Mouse (Mus musculus): ENCODE data around the gene Amhr2.

DNA sequence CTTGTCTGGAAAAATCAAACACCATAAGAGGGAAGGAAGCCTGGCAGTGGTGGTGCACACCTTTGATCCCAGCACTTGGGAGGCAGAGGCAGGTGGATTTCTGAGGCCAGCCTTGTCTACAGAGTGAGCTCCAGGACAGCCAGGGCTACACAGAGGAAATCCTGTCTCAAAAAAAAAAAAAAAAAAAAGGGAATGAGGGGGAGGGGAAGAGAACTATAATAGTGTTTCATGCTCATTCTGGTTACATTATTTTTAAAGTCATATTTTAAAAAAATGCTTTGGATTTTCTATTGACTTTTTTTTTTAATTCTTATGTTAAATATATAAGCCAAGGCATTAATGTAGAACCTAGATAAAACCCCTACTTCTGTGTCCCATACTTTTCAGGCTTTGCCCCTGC lies 31.5 kb upstream of the Amhr2 start:
- no peak for TF ChIP-seq CTCF (conservative IDR thresholded peaks at IDR 0.05; ENCODE audit: insufficient read depth, insufficient read length, low read depth, low read length)
- no peak for TF ChIP-seq POLR2A (IDR thresholded peaks at IDR 0.05; ENCODE audit: low read depth, low read length)

Data from kidney, adult 2 months (tissue).